Mouse (Mus musculus): ENCODE measurements around the gene Fbxw11. TPM values are rescaled to one million over a fixed set of nuclear protein-coding genes. Genes with fewer than 3 reads are reported as not detected.
"Not testable (repeated sequence)": the region's sequence is repeated elsewhere in the genome, so short reads cannot be mapped to it uniquely, and the experiment has no call there.

Gene Fbxw11
- total RNA-seq, 1 experiment from 2014 or later: 113 TPM

DNA sequence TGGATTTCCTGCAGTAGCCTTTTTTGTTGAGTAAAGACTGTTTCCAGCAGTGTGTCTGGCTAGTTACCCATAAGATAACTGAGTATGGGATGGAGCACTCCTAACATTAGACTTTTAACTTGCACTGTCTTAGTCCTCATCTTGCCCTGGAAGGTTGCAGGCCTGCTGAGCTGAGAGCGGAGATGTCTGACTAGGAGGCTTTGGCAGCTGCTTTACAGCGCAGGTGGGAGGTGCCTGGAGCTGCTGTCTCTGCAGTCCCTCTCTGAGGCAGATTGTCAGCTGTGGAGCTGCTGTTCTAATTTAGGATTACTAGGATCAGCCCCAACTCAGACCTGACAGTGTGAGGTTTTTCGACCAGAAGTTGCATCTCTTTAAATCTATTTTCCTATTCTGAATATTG is 34.3 kb downstream of the Fbxw11 start:
- DNase-seq: no peak

- no peak for DNase-seq
Observed at GRCm38 (mm10) chr11:32677811-32678210, 35.3 kb downstream of the Fbxw11 start.

DNA sequence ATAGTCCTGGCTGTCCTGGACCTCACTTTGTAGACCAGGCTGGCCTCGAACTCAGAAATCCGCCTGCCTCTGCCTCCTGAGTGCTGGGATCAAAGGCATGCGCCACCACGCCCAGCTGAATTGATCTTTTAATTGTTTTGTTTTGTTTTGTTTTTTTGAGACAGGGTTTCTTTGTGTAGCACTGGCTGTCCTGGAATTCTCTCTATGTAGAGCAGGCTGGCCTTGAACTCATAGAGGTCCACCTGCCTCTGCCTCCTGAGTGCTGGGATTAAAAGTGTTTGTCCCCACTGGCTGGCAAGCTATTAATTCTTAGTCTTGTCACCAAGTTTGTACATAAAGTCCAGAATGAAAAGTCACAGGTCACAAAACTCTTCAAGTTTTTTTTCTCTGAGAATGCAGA is 36.6 kb downstream of the Fbxw11 start:
- DNase-seq: not testable (repeated sequence)

- DNase-seq: peak; percentile 49
Observed at GRCm38 (mm10) chr11:32680014-32680413, 37.5 kb downstream of the Fbxw11 start.

GRCm38 (mm10) chr11:32681192-32681795 is 38.8 kb downstream of the Fbxw11 start:
- DNase-seq: no peak

- DNase-seq: no peak
Observed at GRCm38 (mm10) chr11:32682335-32683102, 40.0 kb downstream of the Fbxw11 start.

DNA sequence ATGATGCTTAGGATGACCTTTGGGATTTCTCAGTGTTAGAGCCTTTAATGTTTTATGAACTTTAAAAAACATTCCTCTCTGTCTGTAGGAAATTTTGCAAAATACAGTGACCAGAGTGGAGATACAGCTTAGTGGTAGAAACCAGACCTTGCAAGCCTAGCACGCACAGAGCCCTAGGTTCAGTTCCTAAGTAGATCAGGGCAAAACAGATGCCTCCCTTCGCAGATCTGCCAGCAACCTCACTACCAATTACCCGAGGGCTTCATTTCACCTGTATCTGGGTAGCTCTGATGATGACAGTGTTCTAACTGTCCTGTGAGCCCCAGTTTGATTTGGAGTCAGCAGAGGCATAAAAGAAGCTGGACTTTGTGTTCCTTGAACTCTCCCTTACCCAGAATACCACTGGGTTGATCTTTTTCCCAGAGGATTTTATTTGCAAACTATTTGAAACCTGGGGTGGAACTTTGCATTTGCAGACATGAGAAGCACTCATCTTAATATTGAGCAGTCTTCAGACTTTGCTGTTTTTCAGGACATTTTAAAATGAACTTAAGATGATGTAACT is 42.2 kb downstream of the Fbxw11 start:
- DNase-seq: no peak

DNA sequence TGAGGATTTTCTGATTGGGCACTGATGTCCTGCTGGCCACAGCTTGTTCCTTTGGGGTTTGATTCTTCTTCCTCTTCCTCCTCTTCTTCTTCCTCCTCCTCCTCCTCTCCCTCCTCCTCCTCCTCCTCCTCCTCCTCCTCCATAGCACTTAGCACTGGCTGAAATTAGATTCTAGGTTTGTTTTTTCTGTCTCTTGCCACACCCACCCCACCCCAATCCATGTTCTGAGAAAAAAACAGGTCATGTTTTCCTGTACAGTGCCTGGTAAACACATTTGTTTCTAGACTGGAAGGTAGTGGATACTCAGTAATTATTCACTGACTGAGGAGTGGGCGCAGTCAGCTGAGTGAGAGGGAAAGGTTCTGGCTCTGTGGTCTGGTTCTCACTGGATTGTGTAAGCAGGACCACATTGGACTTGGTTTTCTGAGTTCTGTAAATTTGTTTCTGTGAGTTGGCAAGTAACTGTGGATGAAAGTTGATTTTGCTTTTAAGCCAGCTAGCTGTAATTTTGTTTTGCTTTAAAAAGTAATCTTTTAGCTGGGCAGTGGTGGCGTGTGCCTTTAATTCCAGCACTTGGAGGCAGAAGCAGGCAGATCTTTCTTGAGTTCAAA is 45.8 kb downstream of the Fbxw11 start:
- no peak for DNase-seq

DNA sequence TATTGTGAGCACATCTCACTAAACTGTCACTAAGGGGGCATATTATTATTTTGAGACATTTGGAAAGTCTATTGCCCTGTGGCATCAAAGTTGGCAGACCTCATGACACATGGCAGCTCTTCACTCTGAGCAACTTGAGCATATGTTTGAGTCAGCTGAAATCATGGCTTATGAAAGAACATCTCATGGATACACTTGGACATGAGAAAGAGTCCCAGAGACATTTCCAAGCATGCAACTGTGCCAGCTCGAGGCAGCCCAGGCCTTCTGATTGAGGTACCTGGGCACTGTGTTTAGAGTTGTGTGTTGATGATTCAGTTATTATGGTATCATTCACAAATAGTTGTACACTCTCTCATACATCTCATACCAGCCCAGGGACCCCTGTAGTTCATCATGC is 47.0 kb downstream of the Fbxw11 start:
- DNase-seq: no peak

DNA sequence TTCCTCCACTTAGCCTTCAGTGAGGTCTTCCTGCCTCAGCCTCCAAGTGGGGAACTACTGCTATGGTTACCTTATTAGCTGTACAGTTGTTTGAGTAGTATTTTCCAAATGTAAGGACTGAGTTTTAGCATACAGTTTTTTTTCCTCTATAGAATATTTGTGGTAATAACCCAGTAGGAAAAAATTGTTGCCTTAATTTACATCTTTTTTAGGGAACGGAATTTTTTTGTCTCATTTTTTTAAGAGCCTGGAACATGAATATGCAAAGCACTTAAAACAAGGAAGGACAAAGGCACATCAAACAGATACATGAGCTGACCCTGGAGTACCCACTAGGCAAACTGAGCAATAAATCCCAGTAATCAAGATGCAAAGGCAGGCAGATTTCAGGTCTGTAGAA is 50.3 kb downstream of the Fbxw11 start:
- DNase-seq: no peak

- DNase-seq: no peak
Observed at GRCm38 (mm10) chr11:32693431-32694141, 51.1 kb downstream of the Fbxw11 start.

- not testable (repeated sequence) for DNase-seq
Observed at GRCm38 (mm10) chr11:32694322-32695003, 51.9 kb downstream of the Fbxw11 start.

DNA sequence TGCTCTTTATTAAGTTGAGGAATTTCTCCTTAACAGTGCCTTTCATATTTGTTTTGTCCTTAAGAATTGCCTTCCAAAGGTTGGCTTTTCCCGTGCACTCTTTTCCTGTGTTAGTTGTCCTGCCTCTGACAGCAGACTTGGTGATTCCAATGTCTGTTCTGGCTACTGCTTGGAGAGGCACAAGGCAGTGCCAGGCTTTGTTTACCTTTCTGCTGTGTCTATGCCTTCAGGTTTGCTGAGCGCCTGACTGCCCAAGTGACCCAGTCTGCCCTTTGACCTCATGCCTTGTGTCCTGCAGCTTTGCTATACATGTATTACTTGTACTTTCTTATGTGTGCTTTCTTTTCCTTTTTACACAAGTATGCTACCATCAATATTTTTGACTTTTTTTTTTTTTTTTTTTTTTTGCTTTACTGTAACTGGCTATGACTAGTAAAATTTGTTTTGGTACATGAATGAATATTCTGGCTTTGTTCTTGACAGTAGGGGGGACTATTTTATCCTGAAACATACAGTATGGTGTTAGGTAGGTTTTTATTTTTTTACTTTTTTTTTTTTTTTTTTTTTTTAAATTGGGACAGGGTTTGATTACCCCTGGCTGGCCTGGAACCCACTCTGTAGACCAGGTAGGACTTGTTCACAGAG is 54.0 kb downstream of the Fbxw11 start:
- DNase-seq: no peak

DNA sequence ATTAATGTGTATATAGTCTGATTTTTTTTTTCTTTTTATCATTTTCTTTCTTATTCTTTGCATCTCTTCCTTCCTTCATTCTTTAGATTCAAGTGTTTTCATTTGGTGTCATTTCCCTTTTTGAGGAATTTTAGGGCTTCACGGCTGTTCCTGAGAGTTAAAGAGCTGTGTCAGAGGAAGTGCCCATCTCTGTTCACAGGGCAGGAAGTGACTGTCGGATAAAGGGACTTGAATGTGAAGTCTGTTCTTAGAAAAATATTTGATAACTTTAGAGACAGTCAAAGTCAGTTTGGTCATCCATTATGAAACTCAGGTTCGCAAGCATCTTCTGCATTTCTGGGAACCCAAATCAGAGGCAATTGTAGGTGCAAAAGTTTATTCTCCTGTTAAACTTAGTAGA is 55.2 kb downstream of the Fbxw11 start:
- DNase-seq: no peak

- DNase-seq: no peak
Observed at GRCm38 (mm10) chr11:32699913-32700493, 57.5 kb downstream of the Fbxw11 start.

DNA sequence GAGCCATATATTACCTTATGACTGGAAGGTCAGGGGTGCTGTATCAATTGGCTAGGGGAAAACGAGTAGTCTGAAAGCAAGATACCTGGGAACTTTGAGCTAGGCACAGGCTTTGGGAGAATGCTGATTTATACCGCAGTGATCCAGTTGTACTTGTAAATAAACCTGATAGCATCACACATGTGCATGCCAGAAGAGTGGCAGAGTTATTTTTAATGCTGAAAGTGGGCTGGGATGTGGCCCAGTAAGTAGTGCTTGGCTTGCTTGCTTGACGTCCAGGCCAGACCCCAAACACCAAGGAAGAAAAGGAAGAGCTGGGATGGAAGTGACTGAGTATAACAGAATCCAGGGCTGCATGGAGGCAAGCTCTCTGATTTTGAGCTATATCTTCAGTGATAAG is 59.0 kb downstream of the Fbxw11 start:
- no peak for DNase-seq

DNA sequence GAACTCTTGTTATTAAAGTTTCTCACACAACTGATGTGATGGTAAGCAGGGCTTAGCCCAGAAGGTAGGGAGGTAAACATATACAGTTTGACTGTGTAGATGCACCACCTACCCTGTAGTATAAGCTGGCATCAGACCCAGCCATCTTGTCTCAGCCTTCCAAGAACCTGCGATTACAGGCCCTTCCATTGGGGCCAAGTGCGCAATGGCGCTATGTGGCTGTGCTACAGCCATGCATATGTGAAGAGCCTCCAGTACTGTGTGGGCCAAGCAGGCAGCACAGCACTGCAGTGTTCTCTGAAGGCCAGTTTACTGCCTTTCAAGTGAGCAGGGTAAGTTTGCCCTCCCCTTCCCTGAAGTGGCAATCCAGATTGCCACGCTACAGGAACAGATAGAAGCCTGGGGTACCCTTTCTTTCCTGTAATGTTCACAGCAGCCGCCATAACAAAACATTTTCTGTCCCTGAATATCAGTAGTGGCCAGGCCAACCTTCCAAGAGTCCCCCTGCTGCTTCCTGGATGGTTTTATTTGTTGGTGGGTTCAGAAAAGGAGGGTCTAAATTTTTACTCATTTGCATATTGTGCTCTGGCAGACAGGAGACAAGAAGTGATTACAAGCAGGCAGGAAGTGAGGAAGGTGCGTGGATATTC is 61.8 kb downstream of the Fbxw11 start:
- DNase-seq: no peak

DNA sequence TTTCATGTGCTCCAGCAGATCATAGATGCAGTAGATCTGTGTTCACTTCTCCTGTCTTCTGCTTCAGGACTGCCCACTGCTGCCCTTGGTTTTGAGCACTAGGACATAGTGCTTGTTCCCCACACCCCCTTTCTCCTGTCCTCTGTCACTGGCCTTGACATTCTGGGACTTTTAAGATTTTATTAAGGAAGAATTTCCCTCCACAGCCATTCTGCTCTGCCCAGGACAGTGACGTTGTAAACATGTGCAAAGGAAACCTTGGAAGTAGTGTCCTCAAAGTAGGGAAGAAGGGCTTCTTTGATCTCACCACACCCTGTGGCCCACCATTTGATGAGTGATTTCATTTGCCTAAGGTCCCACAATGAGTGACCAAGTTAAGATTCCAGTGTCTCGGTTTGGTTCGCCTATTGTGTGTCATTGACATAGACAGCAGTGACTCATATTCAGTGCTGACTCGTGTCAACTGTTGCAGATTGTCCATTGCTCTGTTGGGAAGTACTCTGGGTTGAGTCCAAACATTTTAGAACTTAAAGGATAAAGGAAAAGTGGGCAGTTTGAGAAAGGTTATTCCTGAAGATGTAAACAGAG is 64.0 kb downstream of the Fbxw11 start:
- DNase-seq: no peak

DNA sequence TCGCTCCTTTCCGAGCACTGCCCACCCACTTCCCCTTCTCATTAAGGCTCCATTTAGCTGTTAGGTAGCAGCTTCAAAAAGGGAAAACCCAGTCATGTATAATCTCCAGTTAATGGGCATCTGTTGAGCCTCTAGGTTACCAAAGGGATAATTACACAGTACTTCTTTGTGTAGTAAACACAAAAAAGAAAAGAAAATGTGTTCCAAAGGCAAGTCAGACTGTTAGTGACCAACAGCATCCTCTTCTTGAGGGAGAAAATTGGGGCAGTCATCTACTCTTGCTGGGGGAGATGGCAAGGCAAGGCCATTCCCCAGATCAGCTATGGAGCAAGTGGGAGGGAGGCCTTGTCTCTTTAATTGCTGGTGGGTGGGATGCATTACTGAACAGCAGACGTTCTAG is 65.0 kb downstream of the Fbxw11 start:
- no peak for DNase-seq

Measured in adrenal gland, postnatal 25 days (tissue).